Mouse (Mus musculus) layer of hippocampus, adult 11-12 months (tissue): ENCODE data around the gene Spata25.

ENCODE experiments used
- DNase-seq: peaks from one replicate; pipeline ENCODE4 v3.0.0; 2022; ENCODE audit warnings: low spot score

The Spata25 gene

GRCm38 (mm10) chr2:164781876-164782275 is 46.5 kb downstream of the Spata25 start:
- no peak for DNase-seq

- no peak for DNase-seq
Measured at GRCm38 (mm10) chr2:164779481-164780086, 48.8 kb downstream of the Spata25 start, which contains the start of gene Tnnc2. Tnnc2 (minus strand) TSS chr2:164779967.

- no peak for DNase-seq
Measured at GRCm38 (mm10) chr2:164778809-164779208, 49.5 kb downstream of the Spata25 start.

- DNase-seq: no peak
Measured at GRCm38 (mm10) chr2:164778015-164778287, 50.4 kb downstream of the Spata25 start.

- DNase-seq: no peak
Measured at GRCm38 (mm10) chr2:164777246-164778014, 50.9 kb downstream of the Spata25 start.

DNA sequence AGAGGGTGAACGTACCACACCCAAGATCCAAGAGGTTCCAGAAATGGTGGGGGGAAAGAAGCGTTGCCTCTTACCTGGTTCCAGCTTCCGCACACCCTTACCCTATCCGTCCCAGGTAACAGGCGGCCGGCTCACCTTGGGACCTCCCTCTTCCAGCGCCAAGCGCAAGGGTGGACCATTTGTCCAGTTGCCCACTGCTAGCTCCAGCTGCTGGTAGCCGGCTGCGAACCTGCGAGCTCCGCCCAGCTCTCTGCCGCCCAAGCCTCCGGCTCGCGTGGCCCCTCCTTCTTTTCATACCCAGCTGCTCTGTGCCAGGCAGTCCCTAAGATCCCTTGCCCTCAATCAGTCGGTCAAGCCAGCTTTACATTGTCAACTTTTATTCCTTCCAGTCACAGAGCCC is 51.5 kb downstream of the Spata25 start:
- no peak for DNase-seq
